Mouse (Mus musculus) bone marrow, adult 2 months (tissue): Measurements from ENCODE around the gene Rad51d.
"Not testable (repeated sequence)": the region's sequence is repeated elsewhere in the genome, so short reads cannot be mapped to it uniquely, and the experiment has no call there.

Source experiments
- CTCF ChIP-seq: fragments of 200-500 bp; IDR thresholded peaks from 2 replicates; pipeline ENCODE4 v1.5.1; 2011; ENCODE audit warnings: low read length, control low read depth; ENCODE audit not compliant: control insufficient read depth, insufficient read depth
- POLR2A ChIP-seq: fragments of 200-500 bp; IDR thresholded peaks from 2 replicates; pipeline ENCODE4 v1.6.1; 2011; ENCODE audit warnings: low read depth, mild to moderate bottlenecking, control low read depth, low read length, borderline replicate concordance; ENCODE audit not compliant: control insufficient read depth

- not testable (repeated sequence) for TF ChIP-seq CTCF, POLR2A
Measured at GRCm38 (mm10) chr11:82832402-82832801, 58.0 kb downstream of the Rad51d start.
